Mouse (Mus musculus) frontal cortex, adult 2 months (tissue): Measurements from ENCODE around the gene Gm42417. TPM values are rescaled to one million over a fixed set of nuclear protein-coding genes. Genes with fewer than 3 reads are reported as not detected.

Experiments
- DNase-seq, 2 experiments: peaks; one replicate each; pipeline ENCODE4 v3.0.0; 2022; ENCODE audit warnings: low spot score in 1 of 2; ENCODE audit errors: extremely low spot score in 1 of 2
- polyA plus RNA-seq: library from polyadenylated mRNA; depleted of rRNA; stranded (reverse); fragments of >200 nt; gene quantifications from 2 replicates; pipeline ENCODE4 v1.2.3, GENCODE M21; 2012

The Gm42417 gene
- polyA plus RNA-seq, 1 experiment: not detected

DNA sequence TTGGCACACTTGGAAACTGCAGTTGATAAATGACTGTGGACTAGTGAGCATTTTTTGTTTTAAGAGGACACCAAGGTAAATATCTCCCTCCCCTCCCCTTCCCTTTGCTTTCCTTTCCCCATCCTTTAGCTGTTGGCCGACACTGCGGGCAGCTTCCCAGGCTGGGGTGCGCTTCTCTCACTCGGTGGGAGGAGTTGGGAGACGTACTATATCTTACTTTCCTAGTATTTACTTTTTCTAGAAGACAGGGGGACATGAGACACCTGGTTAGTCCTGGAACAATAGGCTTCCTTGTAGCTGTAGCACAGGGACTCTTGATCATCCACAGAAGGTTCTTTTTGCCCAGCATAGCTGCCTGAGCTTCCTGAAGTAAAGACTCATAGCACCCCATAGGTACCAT is 15.2 kb downstream of the Gm42417 start:
- no peak for DNase-seq

DNA sequence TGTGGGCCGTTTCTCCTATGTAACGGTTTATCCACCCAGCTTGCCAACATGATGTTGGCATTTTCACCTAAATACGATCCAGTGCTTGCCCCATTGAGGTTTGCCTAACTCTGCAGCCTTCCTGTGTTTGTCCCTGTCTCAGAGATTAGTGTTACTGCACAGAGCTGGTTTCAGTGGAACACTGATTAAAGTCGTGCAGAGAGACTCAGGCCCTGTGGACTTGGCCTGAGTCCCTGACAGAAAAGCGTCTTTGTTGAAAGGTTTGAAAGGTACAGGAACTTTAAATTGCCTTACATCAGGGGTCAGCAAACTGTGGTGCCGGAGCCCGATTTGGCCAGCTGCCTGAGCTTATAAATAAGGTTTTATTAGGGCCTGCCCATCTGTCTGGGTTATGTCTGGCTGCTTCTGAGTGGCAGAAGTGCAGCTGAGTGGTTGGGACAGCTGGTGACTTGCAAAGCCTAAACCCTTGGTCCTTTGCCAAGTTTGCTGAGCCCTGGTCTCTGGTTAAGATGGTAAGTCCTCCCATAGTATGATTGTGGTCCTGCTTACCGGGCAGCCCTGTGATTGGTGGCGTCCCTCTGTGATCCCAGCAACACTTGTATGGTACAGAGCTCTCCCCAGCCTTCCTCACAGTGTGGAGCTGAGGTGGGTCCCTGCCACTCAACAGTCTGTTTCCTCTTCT is 15.8 kb downstream of the Gm42417 start:
- DNase-seq: no peak

DNA sequence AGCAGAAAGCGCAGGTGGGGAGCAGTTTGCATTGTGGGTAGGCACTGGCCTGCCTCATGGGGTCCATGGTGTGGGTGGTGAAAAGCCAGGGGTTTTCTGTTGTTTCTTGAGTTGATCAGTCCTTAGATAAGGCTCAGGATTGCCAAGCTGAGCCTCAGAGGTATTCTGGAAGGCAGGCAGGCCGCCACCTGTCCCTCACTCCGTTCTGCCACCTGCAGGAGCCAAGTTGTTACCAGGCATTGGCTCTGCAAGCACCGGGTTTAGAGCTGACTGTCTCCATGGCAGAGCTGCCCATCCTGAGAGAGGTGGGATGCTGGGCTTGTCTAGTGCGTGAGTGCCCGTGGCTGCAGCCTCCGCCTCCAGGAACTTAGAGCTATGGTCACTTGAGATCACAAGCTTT is 17.0 kb downstream of the Gm42417 start:
- no peak for DNase-seq

DNA sequence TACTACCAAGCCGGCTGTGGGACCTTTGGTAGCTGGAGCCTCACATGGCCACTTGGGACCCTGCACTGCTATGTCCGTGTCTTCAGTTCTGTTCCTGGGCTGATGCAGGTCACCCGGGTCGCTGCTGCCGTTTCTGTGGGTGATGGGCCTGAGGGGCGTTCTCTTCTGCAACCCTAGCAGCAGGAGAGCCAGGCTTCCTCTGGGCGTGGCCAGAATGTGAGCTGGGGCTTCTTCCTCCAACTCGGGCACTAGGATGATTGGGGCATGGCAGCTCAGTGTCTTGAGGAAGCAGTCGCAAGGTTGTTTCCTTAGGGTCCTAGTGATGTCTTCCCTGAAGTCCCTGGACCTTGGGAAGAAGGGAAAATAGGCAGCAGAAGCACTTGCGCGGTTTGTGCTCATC is 19.6 kb downstream of the Gm42417 start:
- no peak for DNase-seq

DNA sequence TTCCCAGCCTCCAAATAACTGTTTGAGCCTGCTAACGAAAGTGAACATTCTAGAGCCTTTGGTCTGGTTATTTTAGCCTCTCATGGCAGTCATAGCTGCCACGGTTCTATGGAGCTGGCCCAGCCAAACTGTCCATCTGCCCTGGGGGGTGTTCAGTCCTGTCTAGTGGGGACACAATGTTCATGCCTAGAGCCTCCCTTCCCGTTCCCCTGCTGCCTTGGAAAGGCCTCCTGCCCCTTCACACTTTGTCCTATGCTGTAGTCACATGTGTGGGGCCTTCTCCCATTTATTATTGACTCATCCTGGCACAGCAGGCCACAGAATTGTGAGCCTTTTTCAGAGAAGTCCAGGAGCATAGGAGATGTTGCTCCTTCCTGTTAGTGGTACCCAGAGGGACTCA is 21.0 kb downstream of the Gm42417 start:
- no peak for DNase-seq

DNA sequence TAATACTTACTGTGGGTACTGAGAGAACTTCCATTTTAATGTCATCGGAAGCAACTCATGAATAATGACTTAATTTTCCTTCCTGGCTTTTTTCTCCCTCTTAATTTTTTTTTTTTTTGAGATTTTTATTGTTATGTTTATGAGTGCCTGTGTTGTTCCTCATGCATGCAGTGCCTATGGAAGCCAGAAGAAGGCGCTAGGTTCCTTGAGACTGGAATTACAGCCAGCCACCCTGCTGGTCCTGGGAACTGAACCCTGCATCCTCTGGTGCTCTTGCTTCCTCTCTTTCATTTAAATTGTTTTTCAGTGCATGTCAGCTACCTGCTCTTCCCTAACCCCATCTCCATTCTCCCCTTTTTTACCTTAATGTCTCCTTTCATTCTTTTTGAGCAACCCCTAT is 25.5 kb downstream of the Gm42417 start:
- no peak for DNase-seq

DNA sequence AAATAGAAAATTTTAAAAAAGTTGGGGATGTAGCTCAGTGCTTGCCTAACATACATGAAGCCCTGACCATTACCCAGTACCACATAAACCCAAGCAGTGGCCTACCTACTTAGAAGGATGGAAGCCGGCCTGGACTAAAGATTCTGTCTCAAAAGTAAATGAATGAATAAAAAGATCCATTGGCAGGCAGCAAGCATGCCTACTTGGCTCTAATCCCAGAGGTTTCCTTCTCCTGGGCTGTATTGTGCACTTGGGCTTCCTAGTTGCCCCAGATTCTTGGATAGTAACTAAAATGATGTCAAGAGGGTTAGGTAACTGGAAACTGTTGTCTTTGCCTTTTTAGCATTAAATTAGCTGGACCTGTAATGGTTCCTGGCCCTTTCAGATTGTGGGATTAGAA is 25.9 kb downstream of the Gm42417 start:
- DNase-seq: peak in 1 of 2 experiments; percentile 54

DNA sequence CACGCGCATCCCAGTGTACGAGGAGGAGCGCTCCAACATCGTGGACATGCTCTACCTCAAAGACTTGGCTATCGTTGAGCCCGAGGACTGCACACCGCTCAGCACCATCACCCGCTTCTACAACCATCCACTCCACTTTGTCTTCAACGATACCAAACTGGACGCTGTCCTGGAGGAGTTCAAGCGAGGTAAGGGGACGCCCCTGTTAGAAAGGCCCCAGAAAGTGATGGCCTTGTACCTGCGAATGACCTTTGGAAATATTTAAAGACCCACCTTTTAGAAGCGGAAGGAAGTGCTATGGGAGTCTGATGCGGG is 26.3 kb downstream of the Gm42417 start:
- DNase-seq: no peak

DNA sequence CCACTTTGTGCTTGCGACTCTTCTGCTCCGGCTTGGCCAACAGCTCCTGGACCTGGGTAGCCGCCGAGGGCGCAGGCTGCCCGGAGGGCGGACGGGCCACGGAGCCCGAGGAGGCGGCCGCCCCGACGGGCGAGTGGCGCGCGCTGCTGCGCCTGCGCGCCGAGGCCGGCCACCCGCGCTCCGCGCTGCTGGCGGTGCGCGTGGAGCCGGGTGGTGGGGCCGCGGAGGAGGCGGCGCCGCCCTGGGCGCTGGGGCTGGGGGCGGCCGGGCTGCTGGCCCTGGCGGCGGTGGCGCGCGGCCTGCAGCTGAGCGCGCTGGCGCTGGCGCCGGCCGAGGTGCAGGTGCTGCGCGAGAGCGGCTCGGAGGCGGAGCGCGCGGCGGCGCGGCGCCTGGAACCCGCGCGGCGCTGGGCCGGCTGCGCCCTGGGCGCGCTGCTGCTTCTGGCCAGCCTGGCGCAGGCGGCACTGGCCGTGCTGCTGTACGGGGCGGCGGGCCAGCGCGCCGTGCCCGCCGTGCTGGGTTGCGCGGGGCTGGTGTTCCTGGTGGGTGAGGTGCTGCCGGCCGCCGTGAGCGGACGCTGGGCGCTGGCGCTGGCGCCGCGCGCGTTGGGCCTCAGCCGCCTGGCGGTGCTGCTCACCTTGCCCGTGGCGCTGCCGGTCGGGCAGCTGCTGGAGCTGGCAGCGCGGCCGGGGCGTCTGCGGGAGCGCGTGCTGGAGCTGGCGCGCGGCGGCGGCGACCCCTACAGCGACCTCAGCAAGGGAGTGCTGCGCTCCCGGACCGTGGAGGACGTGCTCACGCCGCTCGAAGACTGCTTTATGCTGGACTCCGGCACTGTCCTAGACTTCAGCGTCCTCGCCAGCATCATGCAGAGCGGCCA is 26.9 kb downstream of the Gm42417 start:
- DNase-seq: peak in 1 of 2 experiments; percentile 55

DNA sequence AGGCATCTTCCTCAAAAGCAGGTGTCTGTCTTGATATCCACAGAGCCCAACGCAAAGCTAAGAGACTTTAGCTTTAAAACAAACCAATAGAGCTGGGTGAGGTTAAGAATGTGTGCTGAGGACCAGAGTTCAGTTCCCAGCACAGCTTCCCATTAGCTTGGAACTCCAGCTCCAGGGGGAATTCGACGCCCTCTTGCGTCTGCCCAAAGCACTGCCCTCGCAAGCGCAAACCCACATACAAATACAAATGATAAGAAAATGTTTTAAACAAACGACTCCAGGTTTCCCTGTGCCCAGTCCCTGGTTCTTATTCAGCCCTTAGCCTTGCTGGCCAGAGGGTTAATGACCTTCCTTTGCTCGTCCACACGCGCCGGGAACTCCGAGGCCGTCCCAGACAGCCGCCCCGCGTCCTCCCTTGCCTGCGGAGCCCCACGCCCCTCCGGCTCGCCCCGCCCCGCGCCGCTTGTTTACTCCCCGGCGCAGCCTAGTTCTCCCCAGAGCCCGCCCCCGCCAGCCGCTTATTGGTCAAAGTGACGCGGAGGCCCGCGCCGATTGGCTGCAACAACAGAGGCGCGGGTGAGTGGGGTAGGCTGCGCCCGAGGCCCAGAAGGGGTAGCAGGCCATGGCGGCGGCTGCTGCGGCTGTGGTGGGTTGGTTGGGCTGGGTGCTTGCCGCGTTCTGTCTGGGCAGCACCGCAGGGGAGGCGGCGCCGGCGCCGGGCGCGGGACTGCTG is 27.8 kb downstream of the Gm42417 start, which contains the start of gene Cnnm3:
Gene Cnnm3, plus strand, starts transcription at position 579 of the 733 bp plus-strand sequence.
- peak; percentile 96 to 99 for DNase-seq

DNA sequence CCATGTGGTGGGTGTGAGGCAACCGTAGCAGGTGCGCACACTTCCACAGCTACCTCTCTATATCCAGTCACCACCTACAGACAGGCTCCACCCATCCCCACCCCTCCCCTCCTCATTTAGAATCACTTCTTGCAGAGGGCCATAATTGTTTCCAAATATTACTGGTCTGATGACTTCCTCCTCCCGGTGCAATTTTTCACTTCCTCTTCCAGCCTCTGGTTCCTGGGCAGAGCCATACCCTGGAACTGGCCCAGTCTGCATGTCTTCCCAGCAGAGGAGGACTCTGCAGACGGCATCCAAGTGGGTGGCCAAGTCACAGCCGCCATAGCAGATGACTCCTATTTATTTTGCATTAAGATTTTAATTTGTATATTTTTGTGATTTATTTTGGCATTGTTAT is 31.0 kb downstream of the Gm42417 start:
- DNase-seq: no peak

DNA sequence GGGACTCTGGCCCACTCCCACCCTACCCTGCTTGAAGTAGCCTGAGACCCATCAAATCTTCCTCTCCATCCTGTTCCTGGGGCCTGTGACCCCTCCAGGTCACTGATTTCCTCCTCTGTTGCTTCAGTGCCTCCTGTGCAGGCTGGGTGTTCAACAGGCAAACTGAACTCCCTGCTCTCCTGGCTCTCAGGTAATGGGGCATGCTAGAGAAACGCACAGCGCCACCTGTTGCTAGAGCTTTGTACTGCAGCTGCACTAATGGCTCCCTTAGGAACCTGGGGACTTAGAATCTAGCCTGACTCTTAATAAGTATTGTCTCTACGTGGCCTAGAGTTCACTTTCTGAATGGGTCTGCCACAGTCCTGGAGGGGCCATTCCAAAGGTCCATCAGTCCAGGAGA is 38.0 kb downstream of the Gm42417 start:
- DNase-seq: peak; percentile 26 to 87

DNA sequence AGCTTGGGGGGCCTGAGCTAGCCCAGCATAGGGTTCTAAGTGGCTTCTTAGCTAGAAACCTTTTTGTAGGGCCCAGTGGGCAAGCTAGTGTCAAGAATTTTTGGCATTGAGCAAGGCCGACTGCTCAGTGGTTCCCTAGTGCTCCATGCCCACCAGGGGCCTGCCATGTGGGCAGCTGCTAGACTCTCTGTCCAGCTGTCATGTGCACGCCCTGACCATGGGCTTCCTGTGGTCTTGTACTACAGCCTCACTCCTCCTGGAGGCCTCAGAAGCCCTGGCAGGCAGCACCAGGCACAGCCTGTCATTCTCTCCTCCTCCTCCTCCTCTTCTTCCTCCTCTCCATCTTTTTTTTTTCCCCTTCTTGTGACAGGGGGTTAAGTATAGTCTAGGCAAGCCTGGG is 41.9 kb downstream of the Gm42417 start:
- no peak for DNase-seq

DNA sequence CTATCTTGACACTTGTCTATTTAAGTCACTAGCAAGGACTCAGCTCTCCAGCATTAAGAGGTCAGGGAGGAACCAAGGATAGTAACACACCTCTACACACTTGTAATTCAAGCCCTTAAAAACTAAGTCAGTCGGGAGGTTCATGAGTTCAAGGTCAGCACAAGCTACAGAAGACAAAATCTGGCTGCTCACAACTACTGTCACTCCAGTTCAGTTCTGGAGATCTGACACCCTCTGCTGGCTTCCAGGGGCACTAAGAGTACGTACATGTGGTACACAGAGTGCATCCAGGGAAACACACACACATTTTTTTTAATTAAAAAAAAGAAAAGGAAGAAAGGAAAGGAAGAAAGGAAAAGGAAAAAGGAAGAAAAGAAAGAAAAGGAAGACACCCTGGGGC is 42.5 kb downstream of the Gm42417 start:
- peak in 1 of 2 experiments; percentile 50 for DNase-seq

DNA sequence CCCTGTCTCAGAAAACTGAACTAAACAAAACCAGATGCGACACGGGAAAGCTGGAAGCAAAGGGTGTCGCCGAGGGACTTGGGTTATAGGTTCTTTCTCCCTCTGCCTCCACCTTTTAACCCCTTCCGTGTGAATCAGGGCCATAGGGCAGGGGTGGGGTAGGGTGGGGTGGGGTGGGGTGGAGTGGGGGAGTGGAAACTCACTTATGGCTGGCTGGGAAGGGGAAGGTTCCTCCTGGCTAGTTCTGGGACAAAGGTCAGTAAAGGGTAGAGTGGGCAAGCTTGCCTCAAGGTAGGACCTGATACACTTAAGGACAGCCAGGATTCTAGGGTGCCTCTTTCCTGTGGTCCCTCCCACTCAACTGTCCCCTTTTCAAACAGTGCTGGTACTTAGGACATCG is 45.9 kb downstream of the Gm42417 start:
- DNase-seq: no peak

DNA sequence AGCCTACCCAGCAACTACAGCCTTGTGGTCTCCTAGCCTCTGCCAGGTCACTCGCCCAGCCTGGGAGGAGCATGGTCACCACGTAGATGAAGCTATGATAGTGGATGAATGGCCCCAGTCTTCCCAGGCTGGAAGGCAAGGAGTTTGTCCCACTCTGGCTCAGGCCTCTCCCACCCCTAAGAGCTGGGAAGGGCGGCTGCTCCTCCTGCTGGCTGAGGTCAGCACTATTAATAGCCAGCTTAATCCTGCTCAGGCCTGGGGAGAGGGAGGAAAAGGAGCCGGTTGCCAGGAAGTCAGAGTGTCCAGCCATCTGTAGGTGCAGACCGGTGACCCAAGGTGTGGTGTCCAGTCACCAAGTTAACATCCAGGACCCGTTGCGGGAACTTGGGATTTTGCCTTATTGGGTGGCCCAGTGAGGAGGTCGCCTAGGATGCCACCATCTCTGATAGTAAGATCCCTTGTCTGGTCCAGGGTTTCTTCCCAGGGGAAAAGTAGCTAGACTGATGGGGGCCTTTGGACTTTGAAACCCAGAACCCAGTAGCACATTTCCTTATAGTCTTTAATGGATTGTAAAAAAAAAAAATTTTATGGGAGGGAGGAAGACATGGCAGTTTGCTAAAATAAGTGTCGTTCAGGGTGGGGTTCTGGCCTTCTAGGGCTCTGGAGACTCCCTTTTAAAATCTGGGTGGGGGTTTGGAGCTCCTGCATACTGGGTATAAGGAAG is 46.7 kb downstream of the Gm42417 start:
- DNase-seq: no peak

DNA sequence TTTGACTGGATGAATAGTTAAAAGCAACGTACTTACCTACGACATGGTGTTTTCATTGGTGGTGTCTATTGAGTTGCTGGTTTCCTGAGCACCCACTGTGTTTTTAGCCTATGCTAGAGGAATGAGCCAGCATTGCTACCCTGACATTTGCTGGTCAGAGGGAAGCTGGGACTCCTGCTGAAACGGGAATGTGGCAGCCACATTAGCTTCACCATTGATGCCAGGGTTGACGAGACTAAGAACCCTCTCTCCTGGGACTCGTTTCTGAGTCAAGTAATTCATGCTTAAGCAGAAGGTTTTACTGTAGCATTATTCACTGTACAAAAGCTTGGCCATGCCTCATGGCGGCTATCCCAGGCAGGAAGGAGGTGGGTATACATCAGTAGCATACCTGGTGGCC is 49.6 kb downstream of the Gm42417 start:
- no peak for DNase-seq

DNA sequence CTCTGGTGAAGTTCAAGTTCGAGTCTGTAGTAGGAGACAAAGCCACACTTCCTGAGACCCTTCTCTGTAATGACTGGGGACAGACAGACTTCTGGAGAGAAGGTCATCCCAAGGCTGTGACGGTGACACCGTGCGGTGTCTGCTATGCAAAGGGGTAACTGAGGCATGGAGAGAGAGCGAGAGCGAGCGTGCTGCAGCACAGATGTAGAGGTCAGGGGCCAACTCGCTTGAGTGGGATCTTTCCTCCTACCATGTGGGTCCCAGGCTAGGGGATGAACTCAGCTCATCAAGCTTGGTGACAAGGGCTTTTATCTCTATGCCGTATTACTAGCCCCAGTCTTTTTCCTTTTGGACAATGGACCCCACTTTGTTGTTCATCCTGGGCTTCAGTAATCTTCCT is 52.1 kb downstream of the Gm42417 start:
- DNase-seq: no peak

DNA sequence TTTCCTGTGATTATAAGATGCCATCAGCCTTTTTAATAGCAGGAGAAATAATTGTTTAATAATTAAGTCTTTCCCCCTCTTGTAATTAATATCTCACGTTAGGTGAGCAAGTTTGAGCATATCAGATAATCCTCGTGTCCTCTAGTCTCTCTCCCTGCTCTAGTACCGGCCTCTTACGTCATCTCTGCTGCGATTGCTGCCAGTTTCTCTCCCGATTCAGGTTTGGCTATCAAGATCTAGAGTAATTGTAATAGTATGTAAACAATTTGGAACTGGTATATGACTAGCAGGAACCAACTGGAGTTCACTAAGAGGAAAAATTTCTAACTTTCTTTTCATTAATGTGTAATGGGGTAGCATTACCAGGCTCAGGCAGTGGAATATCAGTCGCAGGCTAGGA is 54.1 kb downstream of the Gm42417 start:
- no peak for DNase-seq

DNA sequence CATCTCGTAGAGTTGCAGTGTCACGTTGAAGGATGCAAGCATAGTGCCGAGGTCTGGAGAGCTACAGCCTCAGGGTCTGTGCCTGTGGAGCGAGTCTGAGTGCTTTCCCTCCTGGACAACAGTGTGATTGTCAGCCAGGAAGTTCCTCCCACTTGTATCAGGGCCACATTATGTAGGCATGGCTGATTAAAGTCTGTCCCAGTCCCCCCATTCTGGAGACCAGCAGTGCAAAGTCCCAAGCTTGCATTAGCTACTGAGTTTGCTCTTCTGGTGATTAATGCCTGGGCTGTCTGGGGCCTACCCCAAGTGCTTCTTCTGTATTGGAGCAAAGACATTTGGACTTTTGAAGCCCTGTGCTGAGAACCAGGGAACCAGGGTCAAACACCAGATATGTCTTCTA is 55.4 kb downstream of the Gm42417 start:
- DNase-seq: no peak
